In the genomic region with DNA sequence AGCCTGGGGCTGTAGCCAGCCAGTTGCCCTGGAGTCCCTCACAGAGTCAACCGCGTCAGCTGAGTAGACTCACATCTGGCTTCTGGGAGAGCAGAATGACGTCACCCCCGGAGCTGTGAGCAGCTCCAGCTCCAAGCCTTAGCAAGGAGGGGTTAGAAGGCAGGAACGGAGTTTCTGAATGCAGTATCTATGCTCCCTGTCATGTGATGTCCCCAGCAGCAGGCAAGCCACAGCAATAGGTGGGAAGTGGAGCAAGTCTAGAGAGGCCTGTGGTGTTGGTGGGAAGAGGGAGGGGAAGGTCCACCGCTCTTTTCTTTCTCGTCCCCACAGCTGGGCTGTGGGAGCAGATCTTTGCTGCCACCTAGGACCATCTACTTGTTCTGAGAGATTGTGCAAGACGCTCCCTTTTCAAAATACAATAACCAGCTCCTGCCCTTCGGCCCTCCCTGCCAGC, we compare ENCODE assay signal across 8 mouse cellular contexts. TPM values are rescaled to one million over a fixed set of nuclear protein-coding genes. Genes with fewer than 3 reads are reported as not detected.
A peak's percentile ranks its signal among the peaks of the same experiment; 100 is the strongest.
DNase-seq lines count a peak whose midpoint lies in the region; ATAC-seq and TF ChIP-seq lines count a peak whose summit lies in the region.

No protein-coding gene starts in this region.

- 0 out of 2 replicates have a peak overlapping the region, but pooled peaks have one; percentile 9 for H3K4me3 ChIP-seq in hindbrain, embryonic 10.5 days
- H3K4me3 ChIP-seq in liver, postnatal 0 days (ENCODE audit: low read depth, low read length): no peak overlapping the region
- no peak overlapping the region for H3K4me3 ChIP-seq in neural tube, embryonic 15.5 days (replicated peaks)

- peaks cover 37% of the 10 kb centered on the region for H3K4me1 ChIP-seq in hindbrain, embryonic 10.5 days (replicated peaks)
- H3K4me1 ChIP-seq in liver, postnatal 0 days (ENCODE audit: insufficient read depth): peaks cover 12% of the 10 kb centered on the region
- H3K4me1 ChIP-seq in neural tube, embryonic 15.5 days: peaks cover 9% of the 10 kb centered on the region

- 38% methylated on average over 9 of the region's 9 CpGs for WGBS in hindbrain, embryonic 10.5 days
- WGBS in liver, postnatal 0 days (ENCODE audit: insufficient replicate concordance): 12% methylated on average over 9 of the region's 9 CpGs
- 39% methylated on average over 9 of the region's 9 CpGs for WGBS in neural tube, embryonic 15.5 days

- H3K9me3 ChIP-seq in hindbrain, embryonic 10.5 days: no peaks in the 10 kb centered on the region
- H3K9me3 ChIP-seq in liver, postnatal 0 days (ENCODE audit: low read length): no peaks in the 10 kb centered on the region
- H3K9me3 ChIP-seq in neural tube, embryonic 15.5 days (replicated peaks): no peaks in the 10 kb centered on the region

- no peak for TF ChIP-seq POLR2A in brain, embryonic 14.5 days (IDR thresholded peaks at IDR 0.05; ENCODE audit: borderline replicate concordance, extremely low read depth, insufficient read depth, insufficient read length, poor library complexity, severe bottlenecking)

- 0 out of 2 replicates have a peak overlapping the region, but pooled peaks have one; percentile 7 for H3K9ac ChIP-seq in liver, postnatal 0 days (replicated peaks)
- H3K9ac ChIP-seq in neural tube, embryonic 15.5 days (replicated peaks): no peak overlapping the region

- no peaks in the 10 kb centered on the region for H3K27me3 ChIP-seq in hindbrain, embryonic 10.5 days (ENCODE audit: insufficient read depth, poor library complexity, severe bottlenecking)
- H3K27me3 ChIP-seq in liver, postnatal 0 days (ENCODE audit: insufficient read depth, low read length): no peaks in the 10 kb centered on the region
- no peaks in the 10 kb centered on the region for H3K27me3 ChIP-seq in neural tube, embryonic 15.5 days (replicated peaks)

- peak overlapping the region; percentile 16; the same call in 1 of the 2 replicates for H3K4me2 ChIP-seq in liver, postnatal 0 days (ENCODE audit: low read depth, low read length)
- H3K4me2 ChIP-seq in neural tube, embryonic 15.5 days: peak overlapping the region; percentile 34

- H3K36me3 ChIP-seq in hindbrain, embryonic 10.5 days: no peaks in the 10 kb centered on the region
- H3K36me3 ChIP-seq in liver, postnatal 0 days (replicated peaks; ENCODE audit: insufficient read depth, low read length): no peaks in the 10 kb centered on the region
- no peaks in the 10 kb centered on the region for H3K36me3 ChIP-seq in neural tube, embryonic 15.5 days

- DNase-seq in 416B (ENCODE audit: low read depth): peak; percentile 11
- peak; percentile 74 for DNase-seq in brain, embryonic 14.5 days (ENCODE audit: low read depth)
- peak; percentile 13 to 38 for DNase-seq in frontal cortex, postnatal 25 days (ENCODE audit: low spot score in 2 of 2)
- peak; percentile 61 for DNase-seq in hindbrain, embryonic 10.5 days (ENCODE audit: low spot score)
- DNase-seq in layer of hippocampus, adult 8-10 months (ENCODE audit: low spot score in 2 of 2): peak; percentile 56 to 68
- peak; percentile 44 for DNase-seq in liver, postnatal 0 days
- DNase-seq in yolk sac, embryonic 10.5 days (ENCODE audit: low spot score): peak; percentile 81

- ATAC-seq in liver, postnatal 0 days: peak; percentile 72
- ATAC-seq in neural tube, embryonic 15.5 days (ENCODE audit: low FRiP score): peak; percentile 86

- peak overlapping the region; percentile 70 for H3K27ac ChIP-seq in hindbrain, embryonic 10.5 days
- 0 out of 2 replicates have a peak overlapping the region, but pooled peaks have one; percentile 11 for H3K27ac ChIP-seq in liver, postnatal 0 days (ENCODE audit: low read depth)
- H3K27ac ChIP-seq in neural tube, embryonic 15.5 days (replicated peaks): peak overlapping the region; percentile 4; the same call in 1 of the 2 replicates

- TF ChIP-seq CTCF in brain, embryonic 14.5 days (IDR thresholded peaks at IDR 0.05; ENCODE audit: borderline replicate concordance, extremely low read depth, insufficient read depth, insufficient read length): no peak
- TF ChIP-seq CTCF in liver, postnatal 0 days (IDR thresholded peaks at IDR 0.05; ENCODE audit: low read depth): peak; percentile 39; the same call in 1 of the 2 replicates

- TF ChIP-seq EP300 in liver, postnatal 0 days (IDR thresholded peaks at IDR 0.05; ENCODE audit: low read depth): no peak

RNA-seq across cellular contexts. Expression of gene Slc28a1, which starts 20.0 kb away (rescaled TPM):
- polyA plus RNA-seq in brain, embryonic 14.5 days (2012; rRNA removed): 0.03 TPM in 2 replicates
- polyA plus RNA-seq in hindbrain, embryonic 10.5 days (2016; fragmentation: Nextera tagmentation; extraction: Ambion mirVana): not detected in 2 replicates
- total RNA-seq in layer of hippocampus, adult 8-10 months (2022): not detected
- 0.09 and 0.11 TPM in 2 replicates for polyA plus RNA-seq in liver, postnatal 0 days (2015; fragmentation: Nextera tagmentation; extraction: Ambion mirVana)
- polyA plus RNA-seq in neural tube, embryonic 15.5 days (2015; fragmentation: Nextera tagmentation; extraction: Ambion mirVana): 0.05 and 0.17 TPM in 2 replicates

Comparison
In these comparisons a context has a peak if more than half of its experiments do, and no peak if none do; other contexts are left out.
1. DNase-seq: peak in every context shown above with its lines; median percentile 81 in yolk sac, embryonic 10.5 days; 74 in brain, embryonic 14.5 days; 62 in layer of hippocampus, adult 8-10 months; 61 in hindbrain, embryonic 10.5 days; 44 in liver, postnatal 0 days; 26 in frontal cortex, postnatal 25 days; 11 in 416B.
2. H3K27ac ChIP-seq: peak in every context shown above with its lines; median percentile 70 in hindbrain, embryonic 10.5 days; 11 in liver, postnatal 0 days; 4 in neural tube, embryonic 15.5 days.